Mouse (Mus musculus): ENCODE measurements around the gene Sec24a. TPM values are rescaled to one million over a fixed set of nuclear protein-coding genes. Genes with fewer than 3 reads are reported as not detected.
"Not testable (repeated sequence)": the region's sequence is repeated elsewhere in the genome, so short reads cannot be mapped to it uniquely, and the experiment has no call there.

Gene Sec24a
- total RNA-seq, 1 experiment from 2014 or later = 7.2 TPM

- no peak for ATAC-seq (replicated peaks; ENCODE audit: insufficient number of reproducible peaks, low FRiP score, low TSS enrichment, poor library complexity, severe bottlenecking)
Measured at GRCm38 (mm10) chr11:51702831-51703230, 60.6 kb downstream of the Sec24a start.

- no peak for ATAC-seq (replicated peaks; ENCODE audit: insufficient number of reproducible peaks, low FRiP score, low TSS enrichment, poor library complexity, severe bottlenecking)
Measured at GRCm38 (mm10) chr11:51694984-51695383, 68.5 kb downstream of the Sec24a start.

GRCm38 (mm10) chr11:51690597-51690996, 72.8 kb downstream of the Sec24a start:
- not testable (repeated sequence) for ATAC-seq (replicated peaks; ENCODE audit: insufficient number of reproducible peaks, low FRiP score, low TSS enrichment, poor library complexity, severe bottlenecking)

- ATAC-seq (replicated peaks; ENCODE audit: insufficient number of reproducible peaks, low FRiP score, low TSS enrichment, poor library complexity, severe bottlenecking) = no peak
Measured at GRCm38 (mm10) chr11:51689343-51689742, 74.1 kb downstream of the Sec24a start.

- ATAC-seq (replicated peaks; ENCODE audit: insufficient number of reproducible peaks, low FRiP score, low TSS enrichment, poor library complexity, severe bottlenecking) = peak; percentile 97
Measured at GRCm38 (mm10) chr11:51688330-51689328, 74.8 kb downstream of the Sec24a start, which contains the start of gene 0610009B22Rik. TSS of gene 0610009B22Rik (minus strand) at chr11:51688874.

GRCm38 (mm10) chr11:51681976-51682374, 81.5 kb downstream of the Sec24a start:
- ATAC-seq (replicated peaks; ENCODE audit: insufficient number of reproducible peaks, low FRiP score, low TSS enrichment, poor library complexity, severe bottlenecking) = 0 out of 2 replicates have a peak, but pooled peaks have one; percentile 23

- ATAC-seq (replicated peaks; ENCODE audit: insufficient number of reproducible peaks, low FRiP score, low TSS enrichment, poor library complexity, severe bottlenecking) = peak; percentile 80
Measured at GRCm38 (mm10) chr11:51681324-51681975, 82.0 kb downstream of the Sec24a start.

GRCm38 (mm10) chr11:51679466-51679865, 84.0 kb downstream of the Sec24a start:
- ATAC-seq (replicated peaks; ENCODE audit: insufficient number of reproducible peaks, low FRiP score, low TSS enrichment, poor library complexity, severe bottlenecking) = no peak

- ATAC-seq (replicated peaks; ENCODE audit: insufficient number of reproducible peaks, low FRiP score, low TSS enrichment, poor library complexity, severe bottlenecking) = no peak
Measured at GRCm38 (mm10) chr11:51677737-51678418, 85.6 kb downstream of the Sec24a start.

GRCm38 (mm10) chr11:51675386-51675785, 88.0 kb downstream of the Sec24a start:
- no peak for ATAC-seq (replicated peaks; ENCODE audit: insufficient number of reproducible peaks, low FRiP score, low TSS enrichment, poor library complexity, severe bottlenecking)

- ATAC-seq (replicated peaks; ENCODE audit: insufficient number of reproducible peaks, low FRiP score, low TSS enrichment, poor library complexity, severe bottlenecking) = no peak
Measured at GRCm38 (mm10) chr11:51673291-51673690, 90.1 kb downstream of the Sec24a start.

- no peak for ATAC-seq (replicated peaks; ENCODE audit: insufficient number of reproducible peaks, low FRiP score, low TSS enrichment, poor library complexity, severe bottlenecking)
Measured at GRCm38 (mm10) chr11:51671376-51671775, 92.1 kb downstream of the Sec24a start.

- no peak for ATAC-seq (replicated peaks; ENCODE audit: insufficient number of reproducible peaks, low FRiP score, low TSS enrichment, poor library complexity, severe bottlenecking)
Measured at GRCm38 (mm10) chr11:51670846-51671245, 92.6 kb downstream of the Sec24a start.

- not testable (repeated sequence) for ATAC-seq (replicated peaks; ENCODE audit: insufficient number of reproducible peaks, low FRiP score, low TSS enrichment, poor library complexity, severe bottlenecking)
Measured at GRCm38 (mm10) chr11:51664747-51665146, 98.7 kb downstream of the Sec24a start.

- no peak for ATAC-seq (replicated peaks; ENCODE audit: insufficient number of reproducible peaks, low FRiP score, low TSS enrichment, poor library complexity, severe bottlenecking)
Measured at GRCm38 (mm10) chr11:51662632-51663031, 100.8 kb downstream of the Sec24a start.

GRCm38 (mm10) chr11:51661867-51662365, 101.5 kb downstream of the Sec24a start:
- no peak for ATAC-seq (replicated peaks; ENCODE audit: insufficient number of reproducible peaks, low FRiP score, low TSS enrichment, poor library complexity, severe bottlenecking)

- ATAC-seq (replicated peaks; ENCODE audit: insufficient number of reproducible peaks, low FRiP score, low TSS enrichment, poor library complexity, severe bottlenecking) = no peak
Measured at GRCm38 (mm10) chr11:51658705-51659104, 104.7 kb downstream of the Sec24a start.

GRCm38 (mm10) chr11:51658291-51658690, 105.1 kb downstream of the Sec24a start:
- ATAC-seq (replicated peaks; ENCODE audit: insufficient number of reproducible peaks, low FRiP score, low TSS enrichment, poor library complexity, severe bottlenecking) = no peak

Data from monocyte, adult 5-6 weeks (primary cell).